Mouse (Mus musculus) left cerebral cortex, adult 9 months (tissue): ENCODE data around the gene Slc22a15.

Source experiments
- DNase-seq, 2 experiments: peaks; one replicate each; pipeline ENCODE4 v3.0.0; 2022; ENCODE audit warnings: low spot score in 2 of 2

The Slc22a15 gene

DNA sequence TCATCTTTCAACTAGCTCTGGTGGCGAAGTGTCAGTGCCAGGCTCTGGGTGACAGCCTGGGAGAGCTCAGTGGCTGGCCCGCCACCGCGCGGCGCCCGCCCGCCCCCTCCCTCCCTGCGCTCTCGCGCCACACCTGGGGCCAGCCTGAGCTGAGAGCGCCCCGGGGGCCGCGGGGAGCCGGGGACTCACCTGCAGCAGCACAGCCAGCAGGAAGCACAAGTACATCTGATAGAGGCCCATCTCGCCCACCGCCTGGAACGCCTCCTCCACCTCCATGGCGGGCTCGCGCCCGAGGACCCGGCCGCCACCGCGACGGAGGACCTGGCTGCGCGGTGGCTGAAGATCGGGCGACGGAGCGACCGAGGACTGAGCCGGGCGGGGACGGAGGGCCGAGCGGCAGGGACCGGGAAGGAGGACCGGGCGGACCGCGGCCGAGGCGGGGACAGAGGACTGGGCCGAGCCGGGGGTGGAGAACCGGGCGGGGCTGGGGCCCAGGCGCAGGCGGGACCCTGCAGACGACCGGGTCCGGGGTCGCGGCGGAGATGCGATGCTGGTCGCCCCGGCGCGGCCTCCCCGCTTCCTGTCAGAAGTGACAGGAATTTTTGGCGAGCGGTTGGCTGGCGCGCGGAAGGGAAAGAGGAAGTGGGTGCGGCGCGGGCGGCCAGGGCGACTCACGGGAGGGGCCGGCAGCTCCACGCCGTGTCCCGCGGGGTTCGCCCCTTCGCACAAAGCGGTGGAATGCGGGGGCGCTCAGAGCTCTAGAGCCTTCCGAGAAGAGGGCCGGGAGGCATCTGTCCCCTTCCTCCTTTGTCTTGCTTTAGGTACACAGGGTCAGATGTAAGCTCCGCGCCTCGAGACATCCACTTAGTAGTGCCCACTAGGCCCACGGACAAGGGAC, at the start of gene Slc22a15:
Gene Slc22a15 (minus strand): TSS at position 611 of the 898 bp plus-strand sequence.
- peak in 1 of 2 experiments; percentile 27 for DNase-seq

DNA sequence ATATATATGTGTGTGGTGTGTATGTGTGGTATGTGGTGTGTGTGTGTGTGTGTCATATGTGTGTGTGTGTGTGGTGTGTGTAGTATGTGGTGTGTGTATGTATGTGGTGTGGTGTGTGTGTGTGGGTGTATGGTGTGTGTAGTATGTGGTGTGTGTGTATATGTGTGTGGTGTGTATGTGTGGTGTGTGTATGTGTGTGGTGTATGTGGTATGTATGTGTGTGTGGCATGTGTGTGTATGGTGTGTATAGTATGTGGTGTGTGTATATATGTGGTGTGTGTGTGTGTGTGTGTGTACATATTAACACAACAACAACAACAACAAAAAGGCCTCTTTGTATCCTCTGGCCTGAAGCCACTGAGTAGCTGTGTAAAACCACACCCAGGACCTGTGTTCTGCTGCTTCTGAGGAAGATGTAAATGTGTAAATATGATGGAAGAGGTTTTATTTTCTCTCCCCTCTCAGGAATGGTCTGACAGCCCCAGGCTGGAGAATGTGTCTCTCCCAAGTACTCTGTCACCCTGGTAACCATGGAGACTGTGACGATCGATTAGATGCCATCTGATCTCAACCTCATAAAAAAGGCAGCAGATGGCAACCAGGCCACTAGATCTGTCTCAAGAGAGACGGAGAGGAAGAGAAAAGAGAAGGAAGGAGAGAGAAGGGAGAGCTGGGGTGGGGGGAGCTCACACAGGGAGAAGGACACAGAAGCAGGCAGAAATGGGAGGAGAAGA, 42.7 kb upstream of the Slc22a15 start:
- DNase-seq, result no peak

DNA sequence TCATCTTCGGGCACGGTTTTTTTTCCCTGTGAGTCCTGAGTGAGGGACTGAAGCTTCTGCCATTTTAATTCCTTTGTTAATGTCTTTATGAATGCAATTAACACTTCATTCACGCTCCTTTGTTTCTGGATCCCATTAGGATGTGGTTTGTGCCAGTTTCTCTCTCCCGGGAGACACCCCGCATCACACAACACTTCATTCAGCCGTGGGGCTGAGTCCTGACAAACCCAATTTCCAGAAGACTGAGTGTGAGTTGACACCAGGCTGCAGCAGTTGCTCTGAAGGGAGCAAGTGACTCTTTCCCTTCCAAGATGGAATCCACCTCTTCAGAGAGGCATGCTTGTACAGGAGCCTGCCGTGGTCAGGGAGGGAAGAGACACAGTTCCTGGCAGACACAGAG, 40.1 kb upstream of the Slc22a15 start:
- DNase-seq, result no peak

DNA sequence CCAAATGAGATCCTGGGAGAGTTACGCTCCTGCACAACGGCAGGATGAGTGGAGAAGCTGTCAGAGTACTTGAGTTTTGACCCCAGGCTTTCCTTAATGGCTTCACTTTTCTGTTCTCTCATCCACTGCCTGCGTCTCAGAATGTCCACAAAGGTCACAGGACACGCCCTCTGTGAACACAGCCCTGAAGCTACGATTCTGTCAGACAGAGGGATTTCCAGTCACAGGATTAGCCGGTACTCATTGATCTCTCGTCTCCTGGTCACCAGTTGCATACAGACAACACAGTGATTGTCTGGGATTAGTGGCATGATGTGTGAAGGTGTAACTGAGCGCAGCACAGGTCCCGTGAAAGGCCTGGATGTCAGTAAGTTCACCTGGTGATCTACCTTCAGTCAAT, 39.2 kb upstream of the Slc22a15 start:
- no peak for DNase-seq

DNA sequence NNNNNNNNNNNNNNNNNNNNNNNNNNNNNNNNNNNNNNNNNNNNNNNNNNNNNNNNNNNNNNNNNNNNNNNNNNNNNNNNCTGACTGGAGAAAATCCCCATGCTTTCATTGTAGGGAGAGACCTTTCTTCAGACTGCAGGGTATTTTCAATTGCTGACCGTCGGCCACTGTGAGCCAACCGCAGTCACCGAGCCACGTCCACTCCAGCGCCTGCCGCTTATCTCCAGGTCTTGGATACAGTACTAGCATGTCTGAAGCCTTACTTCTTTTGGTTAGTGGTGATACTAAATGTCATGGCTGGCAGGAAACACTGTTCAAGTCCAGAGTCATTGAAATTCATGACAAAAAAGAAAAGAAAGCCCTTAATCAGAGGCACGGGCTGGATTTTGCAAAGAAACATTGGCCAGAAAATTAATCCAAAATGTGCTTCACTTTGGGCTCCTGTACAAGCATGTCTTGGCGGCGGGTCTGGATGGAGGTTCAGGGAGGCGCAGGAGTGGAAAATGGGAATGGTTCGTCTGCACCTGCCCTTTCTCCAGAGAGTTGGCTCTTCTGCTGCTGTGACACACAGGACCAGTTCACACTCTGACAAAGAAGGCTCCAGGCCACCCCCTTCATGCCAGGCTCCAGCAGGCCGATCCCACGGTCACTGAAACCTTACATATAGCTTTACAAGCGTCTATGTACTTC, 37.0 kb upstream of the Slc22a15 start:
- DNase-seq, result no peak

DNA sequence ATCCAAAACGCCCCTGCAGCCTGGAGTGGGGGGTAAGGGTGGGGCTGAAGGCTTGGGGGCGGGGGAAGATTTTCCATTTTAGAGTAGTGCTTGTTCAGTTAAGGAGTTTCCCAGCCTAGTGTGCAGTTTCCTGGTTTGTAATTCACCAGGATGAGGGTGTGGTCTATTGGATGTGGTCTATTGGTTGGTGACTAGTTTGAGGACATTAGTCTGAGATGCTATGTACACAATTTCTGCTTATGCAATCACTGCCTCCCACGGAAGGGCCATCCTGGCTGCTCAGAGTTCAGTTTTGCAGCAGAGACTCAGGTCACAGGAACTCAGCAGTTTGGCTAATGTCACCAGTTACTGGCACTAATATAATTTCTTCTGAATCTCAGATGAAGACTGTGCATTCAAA, 33.8 kb upstream of the Slc22a15 start:
- no peak for DNase-seq

DNA sequence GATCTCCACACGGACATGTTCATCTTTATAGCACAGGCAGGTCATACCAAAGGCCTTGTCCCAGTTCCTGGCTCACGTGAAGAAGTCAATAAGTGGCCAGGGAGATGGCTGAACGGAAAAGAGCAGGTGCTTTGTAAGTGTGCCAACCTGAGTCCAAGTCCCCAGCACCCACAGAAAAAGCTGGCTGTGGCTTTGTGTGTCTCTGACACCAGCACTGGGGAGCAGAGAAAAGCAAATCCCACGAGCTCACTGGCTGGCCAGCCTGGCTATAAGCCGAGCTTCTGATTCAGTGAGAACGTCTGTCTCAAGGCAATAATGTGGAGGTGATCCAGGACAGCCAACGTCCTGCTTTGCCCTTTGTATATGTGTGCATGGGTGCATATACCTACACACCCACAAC, 29.3 kb upstream of the Slc22a15 start:
- no peak for DNase-seq

DNA sequence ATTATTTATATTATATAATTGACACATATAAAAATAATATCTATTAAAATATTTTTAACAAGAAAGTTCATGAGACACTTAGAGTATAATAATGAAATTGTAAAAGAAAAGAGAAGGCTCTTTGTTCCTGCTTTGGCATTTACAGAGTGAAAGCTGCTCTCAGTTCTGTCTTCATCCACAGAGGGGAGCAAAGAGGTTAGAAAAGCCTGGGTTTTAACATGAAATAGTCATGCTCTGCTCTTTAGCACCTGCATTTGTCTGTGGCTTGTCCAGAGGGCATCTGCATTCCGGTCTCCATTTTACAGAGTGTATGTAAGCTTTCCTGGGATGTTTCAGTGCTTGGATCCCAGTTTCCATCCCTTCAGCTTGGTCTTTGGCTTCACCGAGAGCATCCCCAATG, 28.3 kb upstream of the Slc22a15 start:
- no peak for DNase-seq

DNA sequence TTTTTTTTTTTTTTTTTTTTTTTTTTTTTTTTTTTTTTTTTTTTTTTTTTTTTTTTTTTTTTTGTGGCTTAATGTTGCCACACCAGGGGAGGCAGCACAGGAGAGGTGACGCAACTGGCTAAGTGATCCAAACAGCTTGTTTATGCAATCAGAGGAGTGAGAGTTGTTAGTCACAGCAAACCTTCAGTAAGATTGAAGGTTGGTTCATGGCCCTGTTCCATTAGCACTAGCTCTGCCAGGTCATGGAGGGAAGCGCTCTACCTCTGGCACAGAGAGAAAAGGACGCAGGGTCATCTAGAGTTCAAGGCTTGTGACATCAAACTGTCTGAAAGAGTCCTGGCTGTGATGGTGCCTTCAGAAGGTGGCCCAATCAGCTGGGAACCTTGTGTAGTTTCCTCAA, 24.3 kb upstream of the Slc22a15 start:
- no peak for DNase-seq

DNA sequence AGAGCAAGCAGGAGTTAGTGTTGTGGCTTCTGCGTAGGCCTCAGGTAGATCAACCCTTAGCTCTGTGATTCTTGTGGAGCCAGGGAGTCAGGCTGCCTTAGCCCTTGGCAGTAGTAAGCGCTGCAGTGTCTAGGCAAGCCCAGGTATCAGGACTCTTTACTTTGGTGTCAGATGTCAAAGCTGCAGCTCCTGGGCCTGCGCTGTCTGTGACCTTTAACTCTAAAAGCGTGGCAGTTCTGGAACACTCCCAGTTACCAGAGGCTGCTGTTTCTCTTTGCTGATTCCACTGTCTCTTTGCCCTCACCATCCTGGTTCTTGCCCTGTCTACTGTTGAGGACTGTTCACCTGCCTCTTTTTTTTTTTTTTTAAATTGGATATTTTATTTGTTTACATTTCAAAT, 23.0 kb upstream of the Slc22a15 start:
- no peak for DNase-seq

DNA sequence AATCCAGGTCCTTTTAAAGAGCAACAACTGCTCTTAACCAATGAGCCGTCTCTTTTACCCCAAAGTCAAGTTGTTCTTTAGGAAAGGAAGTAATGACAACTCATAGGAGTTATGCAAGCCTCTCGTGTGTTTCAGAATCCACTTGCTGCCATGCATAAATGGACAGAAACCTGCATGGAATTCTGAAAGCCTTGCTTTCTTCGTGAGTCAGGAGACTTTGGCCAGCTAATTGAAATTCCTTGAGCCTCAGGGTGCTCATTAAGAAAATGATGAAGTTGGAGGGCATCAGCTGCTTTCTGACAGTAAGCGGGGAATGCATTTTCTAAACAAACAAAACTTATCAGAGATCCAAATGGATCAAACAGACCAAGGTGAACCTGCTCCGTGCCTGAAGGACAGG, 21.0 kb upstream of the Slc22a15 start:
- DNase-seq, result no peak

DNA sequence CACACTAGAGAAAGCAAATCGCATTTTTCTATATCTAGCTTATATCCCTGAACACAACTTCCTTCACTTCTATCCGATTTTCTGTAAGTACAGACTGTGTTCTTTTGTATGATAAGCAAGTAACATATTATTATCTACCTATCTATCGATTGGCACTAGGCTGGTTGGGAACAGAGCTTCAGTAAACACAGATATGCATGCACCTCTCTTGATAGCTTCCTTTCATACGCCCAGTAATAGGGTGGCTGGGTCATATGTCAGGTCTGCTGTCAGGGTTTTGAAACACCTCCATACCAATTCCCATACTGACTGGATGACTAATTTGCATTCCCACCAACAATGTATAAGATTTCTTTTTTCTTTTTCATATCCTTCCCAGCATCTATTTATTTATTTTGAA, 16.2 kb upstream of the Slc22a15 start:
- DNase-seq, result no peak

DNA sequence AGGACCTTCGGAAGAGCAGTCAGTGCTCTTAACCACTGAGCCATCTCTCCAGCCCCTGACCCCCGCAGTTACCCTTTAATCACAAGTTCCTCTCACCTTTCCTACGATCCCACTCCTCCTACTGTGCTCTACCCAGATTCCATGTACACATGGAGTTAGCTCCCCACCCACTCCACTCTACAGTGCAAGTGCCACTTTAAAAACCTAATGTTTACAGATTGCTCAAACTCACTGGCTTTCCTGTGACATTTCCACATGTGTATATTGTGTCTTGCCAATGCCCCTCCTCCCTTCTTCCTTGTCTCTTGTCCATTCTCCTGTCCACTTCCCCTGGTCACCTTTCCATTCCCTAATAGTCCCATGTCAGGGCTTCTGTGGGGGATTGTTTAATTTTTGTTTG, 15.6 kb upstream of the Slc22a15 start:
- no peak for DNase-seq

DNA sequence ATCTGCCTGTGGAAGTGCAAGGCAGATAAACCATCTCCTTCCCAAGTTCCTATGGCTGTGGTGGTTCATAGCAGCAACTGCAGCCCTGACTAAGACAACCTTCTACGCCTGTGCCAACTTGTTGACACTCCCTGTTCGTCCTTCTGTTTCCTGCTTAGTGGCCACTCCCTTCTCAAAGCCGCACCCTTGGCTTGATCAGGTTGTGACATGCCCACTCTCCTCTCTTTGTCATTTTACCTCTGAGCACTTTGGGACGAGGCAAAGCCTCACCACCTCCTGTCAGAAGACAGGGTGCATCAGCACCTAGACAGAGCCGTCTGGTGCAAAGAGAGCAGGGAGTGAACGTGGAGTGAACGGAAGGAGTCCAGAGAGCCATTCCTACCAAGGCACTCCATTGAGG, 14.9 kb upstream of the Slc22a15 start:
- no peak for DNase-seq

DNA sequence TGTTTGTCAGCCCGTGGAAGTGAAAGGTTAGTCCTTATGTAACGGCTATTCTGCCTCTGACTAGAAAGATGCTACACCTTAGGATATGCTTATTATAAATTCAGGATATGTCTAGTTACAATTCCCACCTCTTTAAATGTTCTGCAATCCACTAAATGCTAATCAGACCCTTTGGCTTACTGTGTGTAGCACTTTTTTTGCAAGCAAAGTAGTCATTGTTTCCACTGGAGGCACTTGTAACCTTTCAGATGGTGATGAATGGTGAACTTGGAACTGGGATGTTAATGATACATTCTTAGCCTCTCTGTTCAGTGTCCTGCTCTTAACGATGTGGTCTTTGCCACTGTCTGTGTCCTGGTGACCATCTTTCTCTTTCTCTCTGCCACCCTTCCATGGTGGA, 12.1 kb upstream of the Slc22a15 start:
- DNase-seq, result no peak

DNA sequence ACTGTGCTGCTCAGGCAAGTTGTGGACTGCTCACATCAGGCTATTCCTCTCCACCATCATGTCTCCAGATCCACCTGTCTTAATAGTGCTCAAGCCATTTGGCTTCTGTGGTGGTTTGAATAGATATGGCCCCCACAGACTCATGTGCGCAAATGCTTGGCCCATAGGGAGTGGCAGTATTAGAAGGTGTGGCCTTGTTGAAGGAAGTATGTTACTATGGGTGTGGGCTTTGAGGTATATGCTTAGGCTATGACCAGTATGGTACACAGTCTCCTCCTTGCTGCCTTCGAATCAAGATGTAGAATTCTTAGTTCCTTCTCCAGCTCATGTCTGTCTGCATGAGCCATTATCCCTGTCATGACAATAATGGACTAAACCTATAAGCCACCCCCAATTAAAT, 9.6 kb upstream of the Slc22a15 start:
- DNase-seq, result no peak

DNA sequence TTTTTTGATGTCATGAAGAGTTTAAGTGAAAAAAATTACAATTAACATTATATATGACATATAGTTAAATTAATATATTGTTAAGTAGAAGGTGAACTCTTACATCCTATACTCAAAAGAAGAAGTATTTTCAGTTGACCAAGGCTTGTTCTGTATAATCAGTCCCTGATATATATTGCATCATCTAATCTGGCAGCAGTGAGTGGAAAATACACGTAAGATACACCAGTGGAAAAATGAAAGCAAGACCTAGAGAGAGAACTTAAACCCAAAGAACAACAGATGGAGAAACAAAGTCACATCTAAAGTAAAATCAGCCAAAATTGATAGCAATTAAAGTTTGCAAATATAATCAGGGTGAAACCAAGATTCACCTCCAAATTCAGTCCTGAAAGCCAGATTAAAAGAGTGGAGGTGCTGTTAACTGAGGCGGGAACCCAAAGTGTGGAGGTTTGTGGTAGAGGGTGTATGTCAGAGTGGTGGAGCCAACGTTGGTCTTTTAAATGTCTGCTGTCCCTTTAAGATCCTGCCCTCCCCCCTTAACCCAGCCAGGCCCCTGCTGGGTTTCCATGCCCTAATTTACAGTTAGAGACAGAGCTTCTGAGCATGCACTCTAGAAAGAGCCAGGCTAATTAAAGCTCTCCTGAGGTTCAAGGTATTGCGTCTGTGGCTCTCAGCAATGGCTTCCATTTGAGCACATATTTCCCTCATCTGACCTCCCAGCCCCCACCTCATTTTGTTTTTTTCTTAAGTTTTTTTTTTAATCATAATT, 5.0 kb upstream of the Slc22a15 start:
- DNase-seq, result no peak

DNA sequence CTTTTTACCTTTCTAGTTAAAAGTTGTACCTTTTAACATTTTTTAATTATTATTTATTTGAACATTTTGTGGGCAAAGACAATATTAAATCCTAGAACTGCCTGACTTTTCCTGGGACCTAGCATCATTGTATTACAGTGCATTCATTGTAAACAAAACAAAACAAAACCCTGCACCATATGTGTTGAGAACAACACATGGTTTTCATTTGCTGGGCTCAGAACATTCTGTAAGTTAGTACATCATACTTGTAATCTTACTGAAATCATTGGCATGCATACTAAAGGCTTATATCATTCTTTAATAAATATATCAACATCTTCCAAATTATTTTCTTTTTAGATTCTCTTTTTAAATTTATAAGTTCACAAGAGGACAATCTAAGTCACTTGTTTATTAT, 2.4 kb upstream of the Slc22a15 start:
- DNase-seq, result no peak

DNA sequence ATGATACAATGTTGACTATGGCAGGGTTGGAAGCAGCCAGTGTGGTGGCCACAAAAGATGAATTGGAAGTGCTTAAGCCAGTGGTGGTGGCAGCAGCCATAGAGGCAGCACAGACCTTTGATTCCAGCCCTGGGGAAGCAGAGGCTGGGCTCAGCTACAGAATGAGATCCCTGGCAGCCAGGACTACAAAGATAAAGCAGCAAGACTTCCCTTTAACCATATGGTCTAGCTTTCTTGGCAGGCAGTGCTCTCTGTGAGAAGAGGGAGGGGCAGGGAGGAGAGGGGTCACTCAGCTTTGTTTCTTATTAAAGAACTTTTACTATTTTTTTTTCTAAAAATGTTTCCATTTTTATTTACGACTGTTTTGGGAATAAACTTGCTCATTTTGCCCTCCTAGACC, 1.4 kb upstream of the Slc22a15 start:
- no peak for DNase-seq

DNA sequence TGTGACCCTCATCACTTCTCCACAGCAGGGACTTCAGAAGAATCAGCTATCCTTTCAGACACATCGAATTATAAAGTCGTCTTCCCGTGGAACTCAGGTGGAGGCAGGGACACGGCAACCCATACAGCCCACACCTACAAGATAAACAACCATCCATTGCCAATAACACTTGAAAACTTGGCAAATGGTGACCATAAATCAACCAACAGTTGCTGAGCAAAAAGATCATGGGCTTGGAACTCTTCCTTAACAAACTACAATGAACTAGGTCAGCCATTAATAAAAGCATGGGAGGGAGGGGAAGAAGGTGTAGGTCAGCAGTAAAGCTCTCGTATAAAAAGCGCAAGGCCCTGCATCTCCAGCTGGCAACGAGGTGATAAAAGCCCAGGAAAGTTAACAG, 1.9 kb downstream of the Slc22a15 start:
- DNase-seq, result no peak

DNA sequence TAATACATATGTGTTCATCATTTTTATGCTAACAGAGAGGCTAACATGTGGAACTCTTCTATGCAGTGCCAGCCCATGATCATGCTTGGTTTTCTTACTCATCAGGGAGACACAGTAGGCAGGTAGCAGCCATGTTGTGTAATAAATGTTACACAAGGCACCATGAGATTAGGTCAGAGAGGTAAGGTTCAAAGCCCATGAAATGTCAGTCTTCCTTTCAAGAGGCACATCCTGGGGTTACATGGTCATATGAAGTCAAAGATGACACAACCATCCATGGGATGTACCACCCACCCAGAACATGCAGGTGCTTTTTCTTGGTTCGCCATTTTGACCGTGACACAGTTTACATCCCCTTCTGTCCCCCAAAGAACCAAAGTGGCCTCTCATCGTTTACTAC, 5.7 kb downstream of the Slc22a15 start:
- DNase-seq, result no peak

DNA sequence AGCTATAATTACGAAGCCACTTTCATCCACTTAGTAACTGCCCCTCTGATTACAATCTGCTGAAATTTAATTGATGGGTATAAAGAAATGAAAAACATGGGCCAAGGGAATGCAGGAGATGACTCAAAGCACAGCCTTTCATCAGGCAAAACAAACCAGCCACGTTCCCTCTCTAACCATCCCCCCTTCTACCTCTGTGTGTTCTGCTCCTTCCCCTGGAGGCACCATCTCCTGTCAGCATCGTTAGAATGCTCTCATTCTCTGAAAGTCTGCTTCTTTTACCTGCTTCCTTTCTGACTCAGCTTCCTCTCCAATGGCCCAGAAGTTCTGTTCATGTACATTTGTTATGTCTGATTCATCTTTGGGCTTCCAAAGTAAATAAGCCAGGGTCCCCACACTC, 6.6 kb downstream of the Slc22a15 start:
- DNase-seq, result no peak
